Mouse (Mus musculus): ENCODE measurements around the gene Cab39.

- TF ChIP-seq CTCF (IDR thresholded peaks at IDR 0.05; ENCODE audit: borderline replicate concordance, insufficient read depth, low read length): no peak
- TF ChIP-seq POLR2A (IDR thresholded peaks at IDR 0.05; ENCODE audit: low read depth, low read length): no peak
Measured at GRCm38 (mm10) chr1:85763386-85763785, 29.9 kb upstream of the Cab39 start.
